Mouse (Mus musculus): ENCODE results near the gene Arpp21. TPM values are rescaled to one million over a fixed set of nuclear protein-coding genes. Genes with fewer than 3 reads are reported as not detected.

The Arpp21 gene
- polyA plus RNA-seq, 1 experiment from 2014 or later, result 1.4 TPM

DNA sequence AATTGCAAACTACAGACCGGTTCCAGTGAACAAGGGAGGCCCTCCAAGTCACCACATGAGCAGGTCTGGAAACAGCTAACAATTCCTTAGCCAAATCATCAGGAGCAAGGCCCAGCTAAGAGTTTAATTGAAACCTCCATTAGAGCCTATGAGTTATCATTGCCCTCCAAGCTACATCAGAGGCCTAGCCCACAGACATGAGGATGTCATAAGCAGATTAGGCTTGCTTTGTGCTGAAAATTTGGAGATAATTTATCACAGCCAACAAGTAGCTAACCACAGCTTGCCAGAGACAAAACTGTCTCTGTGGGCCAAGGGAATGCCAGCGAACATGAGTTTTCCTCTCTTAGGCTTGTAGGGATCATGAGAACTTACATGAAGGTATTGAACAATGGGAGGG is 83.0 kb downstream of the Arpp21 start:
- no peak for DNase-seq (ENCODE audit: extremely low spot score, low spot score)
- H3K27ac ChIP-seq, result no peak overlapping the region
- WGBS, result 98% methylated on average over 2 of the region's 2 CpGs
- H3K9me3 ChIP-seq, result no peaks in the 10 kb centered on the region
- no peak overlapping the region for H3K4me3 ChIP-seq
- no peaks in the 10 kb centered on the region for H3K36me3 ChIP-seq (replicated peaks)
- H3K4me1 ChIP-seq, result no peaks in the 10 kb centered on the region
- H3K27me3 ChIP-seq (ENCODE audit: poor library complexity, severe bottlenecking), result peaks cover 6% of the 10 kb centered on the region

DNA sequence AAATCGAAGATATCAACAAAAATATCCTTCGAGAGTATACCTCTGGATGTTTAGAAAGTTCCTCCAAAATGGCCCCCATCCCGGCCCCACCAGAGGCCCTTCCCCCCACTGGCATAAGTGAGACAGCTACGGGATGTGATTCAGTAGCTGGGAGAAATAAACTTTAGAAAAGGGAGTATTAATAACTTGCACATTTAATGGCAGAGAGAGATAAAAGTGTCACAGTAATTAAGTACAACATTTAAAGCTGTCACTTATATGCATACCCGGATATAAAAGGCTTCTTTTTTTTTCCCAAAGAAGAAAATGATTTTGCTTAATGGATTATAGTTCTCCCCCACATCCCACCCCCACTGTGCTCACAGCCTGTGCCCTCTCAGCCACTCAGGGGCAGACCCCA is 84.6 kb downstream of the Arpp21 start:
- no peak overlapping the region for H3K27ac ChIP-seq
- WGBS, result 87% methylated on average over 5 of the region's 5 CpGs
- H3K36me3 ChIP-seq (replicated peaks), result no peaks in the 10 kb centered on the region
- H3K27me3 ChIP-seq (ENCODE audit: poor library complexity, severe bottlenecking), result no peaks in the 10 kb centered on the region
- DNase-seq (ENCODE audit: extremely low spot score, low spot score), result no peak
- no peak overlapping the region for H3K4me3 ChIP-seq
- no peaks in the 10 kb centered on the region for H3K4me1 ChIP-seq
- H3K9me3 ChIP-seq, result no peaks in the 10 kb centered on the region

DNA sequence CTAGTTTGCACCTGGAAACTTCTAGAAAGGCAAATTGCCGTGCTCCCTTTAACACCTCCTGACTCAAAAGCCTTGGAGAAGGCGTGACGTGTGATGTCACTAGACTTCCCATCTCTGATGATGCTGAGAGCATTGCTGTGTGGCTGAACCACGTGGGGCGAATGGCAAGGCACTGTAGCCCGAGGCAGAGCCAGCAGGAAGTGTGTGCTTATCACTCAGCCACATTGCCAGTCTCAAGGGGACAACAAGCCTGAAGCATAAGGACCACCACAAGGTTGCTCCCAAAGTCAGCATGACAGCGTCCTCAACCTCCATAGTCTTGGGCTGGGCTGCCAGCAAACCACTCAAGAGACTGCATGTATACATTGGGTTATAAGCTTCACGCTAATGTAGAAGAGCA is 95.1 kb downstream of the Arpp21 start:
- H3K9me3 ChIP-seq, result no peaks in the 10 kb centered on the region
- H3K4me1 ChIP-seq, result no peaks in the 10 kb centered on the region
- H3K36me3 ChIP-seq (replicated peaks), result no peaks in the 10 kb centered on the region
- H3K4me3 ChIP-seq, result no peak overlapping the region
- DNase-seq (ENCODE audit: extremely low spot score, low spot score), result no peak
- no peaks in the 10 kb centered on the region for H3K27me3 ChIP-seq (ENCODE audit: poor library complexity, severe bottlenecking)
- WGBS, result 87% methylated on average over 8 of the region's 8 CpGs
- no peak overlapping the region for H3K27ac ChIP-seq

DNA sequence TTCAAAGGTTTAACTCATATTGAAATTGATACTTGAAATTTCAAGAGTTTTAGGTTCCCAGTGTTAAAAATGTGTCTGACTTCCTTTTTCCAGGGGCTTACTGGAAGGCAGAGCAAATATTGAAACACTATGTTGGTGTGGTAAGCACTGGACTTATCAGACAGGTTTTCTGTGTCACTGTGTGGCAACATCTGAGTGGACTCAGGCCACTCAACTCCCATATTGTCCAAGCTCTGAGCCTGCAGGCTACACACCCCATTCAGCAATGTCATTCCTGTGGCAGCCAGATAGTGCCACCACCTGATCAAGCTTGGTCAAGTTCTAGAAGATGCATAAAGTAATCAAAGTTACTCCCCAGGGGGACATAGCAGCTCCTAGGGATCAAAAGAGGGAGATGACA is 97.9 kb downstream of the Arpp21 start:
- DNase-seq (ENCODE audit: extremely low spot score, low spot score), result no peak
- Histone ChIP-seq H3K27me3 (ENCODE audit: poor library complexity, severe bottlenecking) (no peaks in the 10 kb centered on the region), H3K4me3 (no peak overlapping the region), H3K36me3 (replicated peaks) (no peaks in the 10 kb centered on the region), H3K27ac (no peak overlapping the region), H3K4me1 (no peaks in the 10 kb centered on the region), H3K9me3 (no peaks in the 10 kb centered on the region)

DNA sequence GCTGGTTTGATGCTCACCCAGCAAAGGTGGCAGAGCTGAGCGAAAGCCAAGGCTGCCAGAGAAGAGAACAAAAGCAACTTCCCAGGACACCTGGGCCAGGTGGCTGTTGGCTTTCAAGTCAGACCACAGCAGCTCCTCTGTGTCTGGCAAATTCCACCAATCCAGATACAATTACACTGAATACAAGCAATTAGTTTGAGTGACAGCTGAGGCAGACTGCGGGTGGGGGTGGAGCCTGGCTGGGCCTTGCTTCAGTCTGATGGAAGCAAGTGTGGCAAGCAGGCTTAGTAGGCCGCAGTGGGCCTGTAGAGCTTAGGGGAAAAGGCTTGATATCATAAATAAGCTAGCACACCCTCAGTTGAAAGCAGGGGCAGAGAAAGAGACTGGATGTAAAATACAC is 104.9 kb downstream of the Arpp21 start:
- H3K36me3 ChIP-seq (replicated peaks), result no peaks in the 10 kb centered on the region
- 0 out of 2 replicates have a peak overlapping the region, but pooled peaks have one; percentile 65 for H3K27ac ChIP-seq
- peaks cover 10% of the 10 kb centered on the region; the same call in 1 of the 2 replicates for H3K27me3 ChIP-seq (ENCODE audit: poor library complexity, severe bottlenecking)
- no peak overlapping the region for H3K4me3 ChIP-seq
- peaks cover 14% of the 10 kb centered on the region for H3K4me1 ChIP-seq
- 47% methylated on average over 3 of the region's 3 CpGs for WGBS
- no peaks in the 10 kb centered on the region for H3K9me3 ChIP-seq
- peak; percentile 63 for DNase-seq (ENCODE audit: extremely low spot score, low spot score)

DNA sequence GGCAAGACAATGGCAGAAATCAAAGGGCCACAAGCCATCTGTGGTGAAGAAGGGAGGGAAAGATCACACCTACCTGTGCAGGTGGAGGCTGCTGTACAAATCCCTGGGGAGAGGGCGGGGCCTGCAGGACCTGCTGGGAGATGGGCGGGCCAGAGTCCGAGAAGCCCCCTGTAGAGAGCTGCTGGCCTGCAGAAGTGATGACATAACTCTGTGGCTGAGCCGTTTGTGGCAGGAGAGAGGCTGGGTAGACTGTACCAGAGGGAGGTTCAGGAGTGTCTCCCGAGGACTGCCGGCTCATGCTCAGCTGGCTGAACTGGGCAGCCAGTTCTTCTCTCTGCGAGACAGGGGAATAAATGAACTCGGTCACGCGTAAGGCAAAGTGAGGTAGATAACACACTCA is 111.1 kb downstream of the Arpp21 start:
- WGBS, result 30% methylated on average over 10 of the region's 10 CpGs
- H3K4me1 ChIP-seq, result peaks cover 27% of the 10 kb centered on the region
- no peak overlapping the region for H3K4me3 ChIP-seq
- no peaks in the 10 kb centered on the region for H3K36me3 ChIP-seq (replicated peaks)
- no peak for DNase-seq (ENCODE audit: extremely low spot score, low spot score)
- peaks cover 44% of the 10 kb centered on the region for H3K27me3 ChIP-seq (ENCODE audit: poor library complexity, severe bottlenecking)
- no peaks in the 10 kb centered on the region for H3K9me3 ChIP-seq
- H3K27ac ChIP-seq, result no peak overlapping the region

DNA sequence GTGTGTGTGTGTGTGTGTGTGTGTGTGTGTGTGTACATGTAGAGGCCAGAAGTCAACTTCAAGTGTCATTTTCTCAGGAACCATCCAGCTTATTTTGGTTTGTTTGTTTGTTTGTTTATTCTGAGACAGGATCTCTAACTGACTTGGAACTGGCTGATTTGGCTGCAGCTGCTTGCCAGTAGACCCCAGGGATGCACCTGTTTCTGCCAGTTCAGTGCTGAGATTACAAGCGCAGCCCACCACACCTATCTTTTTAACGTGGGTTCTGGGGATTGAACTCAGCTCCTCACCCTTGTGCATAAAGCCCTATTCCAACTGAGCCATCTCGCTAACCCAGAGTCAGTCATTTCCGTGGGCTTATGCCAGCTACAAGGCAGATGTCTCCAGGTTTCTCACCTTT is 111.6 kb downstream of the Arpp21 start:
- peaks cover 48% of the 10 kb centered on the region for H3K27me3 ChIP-seq (ENCODE audit: poor library complexity, severe bottlenecking)
- H3K4me1 ChIP-seq, result peaks cover 32% of the 10 kb centered on the region
- no peaks in the 10 kb centered on the region for H3K9me3 ChIP-seq
- H3K4me3 ChIP-seq, result no peak overlapping the region
- H3K27ac ChIP-seq, result no peak overlapping the region
- DNase-seq (ENCODE audit: extremely low spot score, low spot score), result no peak
- 72% methylated on average over 4 of the region's 4 CpGs for WGBS
- no peaks in the 10 kb centered on the region for H3K36me3 ChIP-seq (replicated peaks)

DNA sequence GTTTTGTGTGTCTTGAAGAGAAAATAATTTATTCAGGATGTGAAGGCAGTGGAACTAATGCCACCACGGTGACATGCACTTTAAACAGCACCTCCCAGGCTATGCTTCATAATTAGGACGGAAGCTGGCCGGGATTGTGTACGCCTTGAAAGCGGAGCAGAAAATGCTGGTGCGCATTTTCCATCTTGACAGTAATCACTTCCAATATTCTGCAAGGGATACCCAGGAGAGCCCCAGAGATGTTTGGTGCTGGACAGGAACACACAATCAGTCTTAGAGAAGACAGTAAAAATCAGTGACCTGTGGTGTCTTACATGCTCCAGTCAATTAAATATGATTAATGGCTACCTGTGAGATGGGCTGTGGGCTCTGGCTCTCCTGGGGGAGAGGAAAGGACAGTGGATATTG is 112.3 kb downstream of the Arpp21 start:
- H3K4me1 ChIP-seq, result peaks cover 40% of the 10 kb centered on the region
- H3K4me3 ChIP-seq, result no peak overlapping the region
- H3K27me3 ChIP-seq (ENCODE audit: poor library complexity, severe bottlenecking), result peaks cover 56% of the 10 kb centered on the region
- H3K36me3 ChIP-seq (replicated peaks), result no peaks in the 10 kb centered on the region
- no peaks in the 10 kb centered on the region for H3K9me3 ChIP-seq
- WGBS, result 36% methylated on average over 6 of the region's 6 CpGs
- no peak overlapping the region for H3K27ac ChIP-seq
- DNase-seq (ENCODE audit: extremely low spot score, low spot score), result no peak

DNA sequence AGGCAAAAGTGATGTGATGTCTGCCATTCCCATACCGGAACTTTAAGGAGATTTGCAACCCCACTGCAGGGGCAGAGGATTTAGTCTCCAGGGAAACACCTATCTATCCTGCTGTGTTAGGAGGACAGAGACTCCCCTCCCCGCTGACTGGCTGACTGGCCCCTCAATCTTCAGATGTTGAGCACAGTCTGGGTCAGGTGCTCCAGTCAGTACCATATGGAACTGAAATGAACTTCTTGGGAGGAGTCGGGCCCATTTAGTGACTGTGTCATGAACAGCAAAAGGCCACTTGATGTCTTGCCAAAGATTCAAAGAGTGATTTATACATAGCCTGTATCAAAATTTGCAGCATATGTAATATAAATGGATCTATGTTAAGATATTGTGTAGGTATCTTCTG is 116.2 kb downstream of the Arpp21 start:
- 28% methylated on average over 3 of the region's 3 CpGs for WGBS
- no peaks in the 10 kb centered on the region for H3K36me3 ChIP-seq (replicated peaks)
- no peak overlapping the region for H3K27ac ChIP-seq
- no peak for DNase-seq (ENCODE audit: extremely low spot score, low spot score)
- peaks cover 43% of the 10 kb centered on the region for H3K4me1 ChIP-seq
- H3K9me3 ChIP-seq, result no peaks in the 10 kb centered on the region
- H3K4me3 ChIP-seq, result 0 out of 2 replicates have a peak overlapping the region, but pooled peaks have one; percentile 51
- peaks cover 53% of the 10 kb centered on the region for H3K27me3 ChIP-seq (ENCODE audit: poor library complexity, severe bottlenecking)

DNA sequence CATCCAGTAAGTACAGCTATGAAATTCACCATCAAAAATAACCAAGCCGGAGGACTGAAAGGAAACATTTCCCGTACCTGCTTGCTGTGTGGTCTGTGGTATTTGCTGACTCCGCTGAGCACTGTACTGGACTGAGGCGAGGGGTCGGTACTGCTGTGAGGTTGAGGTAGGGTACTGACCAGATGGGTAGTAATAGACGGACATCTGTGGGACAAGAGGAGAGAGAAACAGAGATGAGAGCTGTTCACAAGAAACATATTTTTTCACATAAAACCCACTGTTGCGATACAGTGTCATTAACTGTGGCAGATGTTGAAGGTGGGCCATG is 116.7 kb downstream of the Arpp21 start:
- Histone ChIP-seq H3K27me3 (ENCODE audit: poor library complexity, severe bottlenecking) (peaks cover 49% of the 10 kb centered on the region), H3K9me3 (no peaks in the 10 kb centered on the region), H3K4me3 (peak overlapping the region; percentile 51), H3K4me1 (peaks cover 38% of the 10 kb centered on the region), H3K36me3 (replicated peaks) (no peaks in the 10 kb centered on the region), H3K27ac (0 out of 2 replicates have a peak overlapping the region, but pooled peaks have one; percentile 76)
- no peak for DNase-seq (ENCODE audit: extremely low spot score, low spot score)
- WGBS, result 15% methylated on average over 7 of the region's 7 CpGs

DNA sequence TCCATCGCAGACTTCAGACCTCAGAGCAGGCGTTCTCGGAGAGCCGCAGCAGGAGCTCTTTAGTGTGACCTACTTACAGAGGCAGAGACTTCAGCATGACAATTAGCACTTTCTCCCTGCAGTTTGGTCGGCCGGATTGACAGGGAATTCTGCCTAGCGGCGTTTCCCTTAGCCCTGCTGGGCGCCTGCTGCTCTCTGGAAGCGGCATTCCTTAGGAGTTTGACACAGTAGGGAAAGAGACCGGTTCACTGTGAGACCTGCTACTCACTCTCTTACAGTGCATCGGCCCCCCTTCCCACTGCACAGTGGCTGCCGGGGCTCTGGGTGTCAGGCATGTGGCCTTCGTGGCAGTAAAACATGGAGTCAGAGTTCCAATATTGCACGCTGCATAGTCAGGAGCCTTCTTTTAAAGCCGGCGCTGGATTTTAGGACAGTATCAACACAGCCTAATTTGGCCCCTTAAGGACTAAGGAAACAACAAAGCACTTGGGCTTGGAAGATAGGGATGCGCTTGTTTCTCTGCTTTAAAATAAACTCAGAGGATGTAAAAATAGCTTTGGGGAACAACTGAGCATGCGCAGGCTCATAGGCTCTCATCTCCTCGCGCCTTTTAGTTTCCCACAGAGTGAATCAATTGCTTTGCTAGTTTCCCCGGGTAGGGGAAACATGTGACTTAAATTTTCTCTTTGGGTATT is 117.2 kb downstream of the Arpp21 start:
- Histone ChIP-seq H3K27me3 (ENCODE audit: poor library complexity, severe bottlenecking) (peaks cover 49% of the 10 kb centered on the region), H3K4me3 (peak overlapping the region; percentile 51), H3K9me3 (no peaks in the 10 kb centered on the region), H3K4me1 (peaks cover 33% of the 10 kb centered on the region), H3K36me3 (replicated peaks) (no peaks in the 10 kb centered on the region), H3K27ac (peak overlapping the region; percentile 76)
- DNase-seq (ENCODE audit: extremely low spot score, low spot score), result peak; percentile 52
- WGBS, result 1% methylated on average over 22 of the region's 22 CpGs

DNA sequence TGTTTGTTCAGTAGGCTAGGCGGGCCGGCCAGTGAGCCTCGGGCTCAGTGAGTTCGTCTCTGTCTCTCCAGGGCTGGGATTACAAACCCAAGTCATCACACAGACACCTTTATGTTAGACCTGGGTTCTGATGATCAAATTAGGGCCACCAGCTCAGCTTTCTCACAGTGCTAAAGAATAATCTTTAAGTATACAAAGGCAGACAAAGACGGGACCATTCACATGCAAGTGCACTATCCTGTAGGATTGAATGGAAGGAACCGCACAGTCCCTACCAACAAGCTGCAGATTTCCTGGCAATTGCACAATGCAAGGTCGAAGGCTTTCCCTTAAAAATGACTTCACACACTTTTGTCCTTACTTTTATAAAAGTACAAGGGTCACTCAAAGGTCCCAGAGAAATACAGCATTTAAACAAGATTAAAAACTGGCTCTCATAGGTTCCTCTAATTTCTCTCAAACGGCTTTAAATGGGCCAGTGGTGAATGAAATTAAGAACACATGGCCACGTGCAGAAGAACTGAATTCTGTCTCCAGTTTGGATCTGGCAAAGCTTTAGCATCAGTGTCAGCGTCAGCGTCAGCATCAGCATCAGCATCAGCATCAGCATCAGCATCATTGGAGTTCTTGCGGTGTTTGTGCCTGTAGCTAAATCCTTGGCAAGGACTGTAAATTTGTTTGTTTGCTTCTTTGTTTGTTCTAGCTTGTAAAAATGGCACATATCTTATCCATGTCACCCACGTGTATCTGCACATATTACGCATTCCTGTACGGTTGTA is 117.9 kb downstream of the Arpp21 start:
- no peak for DNase-seq (ENCODE audit: extremely low spot score, low spot score)
- WGBS, result 17% methylated on average over 15 of the region's 15 CpGs
- no peaks in the 10 kb centered on the region for H3K9me3 ChIP-seq
- H3K36me3 ChIP-seq (replicated peaks), result no peaks in the 10 kb centered on the region
- peak overlapping the region; percentile 51 for H3K4me3 ChIP-seq
- peak overlapping the region; percentile 76 for H3K27ac ChIP-seq
- H3K27me3 ChIP-seq (ENCODE audit: poor library complexity, severe bottlenecking), result peaks cover 49% of the 10 kb centered on the region
- peaks cover 25% of the 10 kb centered on the region for H3K4me1 ChIP-seq

DNA sequence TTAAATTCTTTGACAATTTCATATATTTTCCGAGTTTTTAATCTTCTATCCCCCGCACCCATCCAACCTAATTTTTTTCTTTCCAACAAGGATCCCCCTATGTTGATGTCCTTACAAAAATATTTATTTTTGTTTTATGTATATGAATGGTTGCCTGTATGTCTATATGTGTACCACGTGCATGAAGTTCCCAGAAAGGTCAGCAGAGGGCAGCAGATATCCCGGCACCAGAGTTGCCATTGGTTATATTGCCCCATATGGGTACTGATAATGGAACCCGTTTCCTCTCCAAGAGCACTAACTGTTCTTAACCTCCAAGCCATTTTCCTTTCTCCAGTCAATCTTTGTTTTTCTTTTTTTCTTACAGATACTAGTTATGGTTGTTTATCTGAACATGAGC is 124.1 kb downstream of the Arpp21 start:
- H3K27me3 ChIP-seq (ENCODE audit: poor library complexity, severe bottlenecking), result peaks cover under 1% of the 10 kb centered on the region; the same call in 1 of the 2 replicates
- no peaks in the 10 kb centered on the region for H3K9me3 ChIP-seq
- no peaks in the 10 kb centered on the region for H3K36me3 ChIP-seq (replicated peaks)
- H3K27ac ChIP-seq, result no peak overlapping the region
- no peak for DNase-seq (ENCODE audit: extremely low spot score, low spot score)
- H3K4me1 ChIP-seq, result no peaks in the 10 kb centered on the region
- no peak overlapping the region for H3K4me3 ChIP-seq
- WGBS, result 91% methylated on average over 5 of the region's 5 CpGs

Data from forebrain, embryonic 10.5 days (tissue).